Mouse (Mus musculus) kidney, embryonic 14.5 days (tissue): ENCODE measurements around the gene Creg1. TPM values are rescaled to one million over a fixed set of nuclear protein-coding genes. Genes with fewer than 3 reads are reported as not detected.

Source experiments
- ATAC-seq: fragments of 200-750 bp; cut with Nextera tagmentation; 2 replicates; pipeline ENCODE4 v1.8.0; 2017; ENCODE audit warnings: moderate number of reproducible peaks, mild to moderate bottlenecking, moderate TSS enrichment, moderate library complexity; ENCODE audit not compliant: low FRiP score, low TSS enrichment
- H3K27ac ChIP-seq: fragments of 300-500 bp; sonication (generic); 2 replicates; pipeline ENCODE4 v1.5.1; 2014; ENCODE audit warnings: low read depth, mild to moderate bottlenecking, low read length, moderate library complexity, mixed read lengths
- H3K27me3 ChIP-seq: fragments of 300-500 bp; sonication (generic); 2 replicates; pipeline ENCODE4 v1.6.1; 2014; ENCODE audit warnings: mild to moderate bottlenecking, low read length; ENCODE audit not compliant: control insufficient read depth, insufficient read depth
- H3K36me3 ChIP-seq: fragments of 300-500 bp; sonication (generic); 2 replicates; pipeline ENCODE4 v1.6.1; 2014; ENCODE audit warnings: low read length, mixed read lengths; ENCODE audit not compliant: control insufficient read depth, insufficient read depth
- H3K4me1 ChIP-seq: fragments of 300-500 bp; sonication (generic); 2 replicates; pipeline ENCODE4 v1.6.1; 2014; ENCODE audit warnings: low read length, mixed read lengths; ENCODE audit not compliant: control insufficient read depth, insufficient read depth
- H3K4me2 ChIP-seq: fragments of 300-500 bp; sonication (generic); replicated peaks from 2 replicates; pipeline ENCODE4 v1.6.1; 2014; ENCODE audit warnings: low read depth, mild to moderate bottlenecking, low read length
- H3K4me3 ChIP-seq: fragments of 300-500 bp; sonication (generic); 2 replicates; pipeline ENCODE4 v1.5.1; 2014; ENCODE audit warnings: mild to moderate bottlenecking, low read length
- H3K9ac ChIP-seq: fragments of 300-500 bp; sonication (generic); 2 replicates; pipeline ENCODE4 v1.6.1; 2014; ENCODE audit warnings: low read depth, mild to moderate bottlenecking, low read length, moderate library complexity
- H3K9me3 ChIP-seq: fragments of 300-500 bp; sonication (generic); 2 replicates; pipeline ENCODE4 v1.6.1; 2016; ENCODE audit warnings: low read length; ENCODE audit not compliant: control insufficient read depth
- WGBS: fragments of 180-500 bp; shearing (Covaris S2); extraction: QIAGEN DNeasy Blood & Tissue Kit; methylation state at CpG from one replicate; pipeline ENCODE4 v1.1.7; 2014; 5-methylcytosine and 5-hydroxymethylcytosine counted together
- polyA plus RNA-seq: library from polyadenylated mRNA; unstranded; fragments of >200 nt; fragmentation: Nextera tagmentation; extraction: Ambion mirVana; gene quantifications from 2 replicates; pipeline ENCODE4 v1.2.1, GENCODE M21; 2014

Creg1 gene
- polyA plus RNA-seq, 1 experiment from 2014 or later, result 53.8 TPM

DNA sequence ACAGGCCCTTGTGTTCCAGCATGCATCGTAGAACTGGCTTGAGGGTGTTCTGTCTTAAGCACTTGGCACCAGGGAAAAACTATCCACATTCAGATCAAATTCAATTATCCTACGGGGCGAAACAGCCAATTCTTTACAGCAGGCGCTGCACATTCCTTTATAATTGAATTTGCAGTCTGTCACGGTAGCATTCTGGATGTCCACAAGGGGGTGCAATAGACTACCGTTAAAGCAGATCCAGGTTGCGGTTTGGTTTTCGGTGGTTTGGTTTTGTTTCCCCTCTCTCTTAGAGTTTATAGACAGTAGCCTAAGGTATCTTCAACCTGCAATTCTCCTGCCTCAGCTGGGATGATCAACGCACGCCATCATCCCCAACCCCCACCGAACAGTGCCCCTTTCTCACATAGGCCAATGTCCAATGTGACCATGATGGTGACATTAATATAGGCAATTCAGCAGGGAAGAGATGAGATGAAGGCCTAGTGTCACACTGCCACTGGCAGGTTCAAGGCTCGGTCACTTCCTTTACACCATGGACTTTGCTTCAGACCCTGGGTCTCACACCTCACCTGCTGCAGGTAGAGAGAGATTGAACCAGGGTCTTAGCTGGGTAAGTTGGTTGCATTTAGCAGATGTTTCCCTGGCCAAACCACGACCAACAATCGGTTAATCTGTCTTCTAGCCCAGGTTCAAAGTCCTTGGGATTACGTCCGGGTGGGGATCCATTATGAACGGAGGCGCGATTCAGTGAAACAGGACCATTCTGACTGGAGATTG is 12.2 kb downstream of the Creg1 start:
- Histone ChIP-seq H3K4me3 (no peak overlapping the region), H3K27ac (no peak overlapping the region), H3K4me2 (0 out of 2 replicates have a peak overlapping the region, but pooled peaks have one; percentile 5), H3K27me3 (peaks cover 3% of the 10 kb centered on the region; the same call in 1 of the 2 replicates), H3K9me3 (no peaks in the 10 kb centered on the region), H3K36me3 (peaks cover 3% of the 10 kb centered on the region; the same call in 1 of the 2 replicates), H3K4me1 (0 out of 2 replicates have a peak, but pooled peaks cover under 1% of the 10 kb centered on the region), H3K9ac (no peak overlapping the region)
- 51% methylated on average over 19 of the region's 19 CpGs for WGBS
- no peak for ATAC-seq

- peaks cover 3% of the 10 kb centered on the region; the same call in 1 of the 2 replicates for H3K27me3 ChIP-seq
- WGBS, result 5% methylated on average over 13 of the region's 13 CpGs
These were observed 16.5 kb downstream of the Creg1 start for GRCm38 (mm10) chr1:165779954-165780585.

GRCm38 (mm10) chr1:165780586-165781111 is 17.1 kb downstream of the Creg1 start:
- WGBS, result 3% methylated on average over 20 of the region's 20 CpGs
- H3K9ac ChIP-seq, result peak overlapping the region; percentile 42; the same call in 1 of the 2 replicates
- no peaks in the 10 kb centered on the region for H3K36me3 ChIP-seq
- H3K4me3 ChIP-seq, result peak overlapping the region; percentile 34
- peak; percentile 83 for ATAC-seq
- no peaks in the 10 kb centered on the region for H3K9me3 ChIP-seq
- H3K27me3 ChIP-seq, result peaks cover 3% of the 10 kb centered on the region; the same call in 1 of the 2 replicates
- no peak overlapping the region for H3K27ac ChIP-seq
- H3K4me2 ChIP-seq, result peak overlapping the region; percentile 71
- H3K4me1 ChIP-seq, result 0 out of 2 replicates have a peak, but pooled peaks cover 4% of the 10 kb centered on the region

More at GRCm38 (mm10) chr1:165779954-165780585, 16.5 kb downstream of the Creg1 start:
- Histone ChIP-seq H3K4me1 (0 out of 2 replicates have a peak, but pooled peaks cover 4% of the 10 kb centered on the region), H3K4me3 (peak overlapping the region; percentile 34), H3K36me3 (no peaks in the 10 kb centered on the region), H3K4me2 (peak overlapping the region; percentile 71), H3K27ac (no peak overlapping the region), H3K9me3 (no peaks in the 10 kb centered on the region), H3K9ac (peak overlapping the region; percentile 42; the same call in 1 of the 2 replicates)
- ATAC-seq, result peak; percentile 82

DNA sequence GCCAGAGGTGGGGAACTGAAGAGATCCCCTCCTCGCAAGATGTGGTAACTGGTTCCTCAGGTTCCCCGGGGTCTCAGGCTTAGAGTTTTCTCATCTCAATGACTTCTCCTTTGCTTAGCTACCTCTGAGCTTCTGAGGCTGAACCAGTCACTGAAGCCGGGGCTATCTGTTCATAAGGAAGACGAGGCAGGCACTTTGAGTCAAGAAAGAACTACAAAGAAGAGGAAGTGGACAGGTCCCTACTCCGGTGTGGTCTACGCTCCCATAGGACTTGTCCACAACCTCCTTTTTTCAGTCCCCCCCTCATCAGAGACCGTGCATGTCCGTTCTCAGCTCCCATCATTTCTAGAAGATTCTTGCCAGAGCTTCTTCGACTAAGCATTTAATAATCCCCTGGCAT is 17.9 kb downstream of the Creg1 start:
- no peak for ATAC-seq
- Histone ChIP-seq H3K9me3 (no peaks in the 10 kb centered on the region), H3K9ac (no peak overlapping the region), H3K27me3 (peaks cover 3% of the 10 kb centered on the region; the same call in 1 of the 2 replicates), H3K4me1 (peaks cover 4% of the 10 kb centered on the region; the same call in 1 of the 2 replicates), H3K27ac (no peak overlapping the region), H3K4me3 (no peak overlapping the region), H3K36me3 (no peaks in the 10 kb centered on the region), H3K4me2 (no peak overlapping the region)
- 83% methylated on average over 9 of the region's 9 CpGs for WGBS

GRCm38 (mm10) chr1:165781911-165782310 is 18.4 kb downstream of the Creg1 start:
- WGBS, result 90% methylated on average over 12 of the region's 12 CpGs
- Histone ChIP-seq H3K4me3 (no peak overlapping the region), H3K27ac (no peak overlapping the region)

DNA sequence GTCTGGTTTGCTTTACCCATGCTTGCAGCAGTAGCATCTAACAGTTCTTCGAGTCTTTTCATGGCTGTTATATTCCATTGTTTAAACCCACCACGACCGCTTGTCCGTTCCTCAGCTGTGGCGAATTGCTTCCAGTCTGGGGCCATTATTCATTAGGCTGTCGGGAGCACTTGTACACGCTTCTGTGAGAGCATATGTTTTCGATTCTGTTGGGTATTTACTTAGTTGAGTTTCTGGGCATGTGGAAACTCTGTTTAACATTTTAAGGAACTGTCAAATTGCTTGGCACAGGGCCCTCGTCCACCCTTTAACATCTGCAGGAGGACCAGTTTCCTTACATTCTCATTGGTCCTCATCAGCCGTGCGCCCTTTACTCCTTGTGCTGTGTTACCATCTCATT is 22.8 kb downstream of the Creg1 start:
- H3K27ac ChIP-seq, result no peak overlapping the region
- no peaks in the 10 kb centered on the region for H3K36me3 ChIP-seq
- H3K9me3 ChIP-seq, result no peaks in the 10 kb centered on the region
- 60% methylated on average over 11 of the region's 11 CpGs for WGBS
- H3K4me2 ChIP-seq, result no peak overlapping the region
- H3K4me3 ChIP-seq, result no peak overlapping the region
- no peak overlapping the region for H3K9ac ChIP-seq
- no peaks in the 10 kb centered on the region; the same call in 1 of the 2 replicates for H3K4me1 ChIP-seq
- H3K27me3 ChIP-seq, result no peaks in the 10 kb centered on the region; the same call in 1 of the 2 replicates
- no peak; the same call in 1 of the 2 replicates for ATAC-seq

More at GRCm38 (mm10) chr1:165781911-165782310, 18.4 kb downstream of the Creg1 start:
- H3K27me3 ChIP-seq, result peaks cover 3% of the 10 kb centered on the region; the same call in 1 of the 2 replicates
- no peaks in the 10 kb centered on the region for H3K9me3 ChIP-seq
- no peaks in the 10 kb centered on the region for H3K36me3 ChIP-seq
- ATAC-seq, result no peak
- H3K4me2 ChIP-seq, result no peak overlapping the region
- H3K9ac ChIP-seq, result no peak overlapping the region
- peaks cover 4% of the 10 kb centered on the region; the same call in 1 of the 2 replicates for H3K4me1 ChIP-seq

DNA sequence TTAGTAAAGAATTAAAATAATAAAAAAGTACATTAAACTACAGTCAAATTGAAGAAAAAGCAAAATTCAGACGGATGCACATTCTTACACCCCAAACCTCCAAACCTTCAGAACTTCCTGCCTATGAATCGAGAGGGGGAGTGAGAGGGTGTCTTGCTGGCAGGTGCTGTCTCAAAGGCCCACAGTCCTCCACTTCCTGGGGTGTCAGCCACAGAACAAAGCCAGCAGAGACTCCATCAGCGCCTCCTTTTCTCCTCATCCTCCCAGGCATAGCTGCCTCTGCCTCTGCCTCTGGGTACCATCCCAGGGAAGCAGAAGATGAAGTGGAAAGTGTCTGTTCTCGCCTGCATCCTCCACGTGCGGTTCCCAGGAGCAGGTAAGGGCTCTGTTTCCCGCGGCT is 25.0 kb downstream of the Creg1 start, which contains the start of gene Cd247:
TSS of gene Cd247 (plus strand) at position 171 of the 400 bp plus-strand sequence.
- no peaks in the 10 kb centered on the region; the same call in 1 of the 2 replicates for H3K4me1 ChIP-seq
- no peaks in the 10 kb centered on the region for H3K36me3 ChIP-seq
- H3K27ac ChIP-seq, result no peak within 1 kb of the TSS
- WGBS, result 80% methylated on average over 8 of the region's 8 CpGs
- no peaks in the 10 kb centered on the region for H3K9me3 ChIP-seq
- H3K27me3 ChIP-seq, result no peaks in the 10 kb centered on the region; the same call in 1 of the 2 replicates
- no peak within 1 kb of the TSS for H3K4me3 ChIP-seq
- H3K9ac ChIP-seq, result no peak within 1 kb of the TSS
- ATAC-seq, result no peak
- no peak within 1 kb of the TSS for H3K4me2 ChIP-seq

GRCm38 (mm10) chr1:165789066-165789660 is 25.6 kb downstream of the Creg1 start:
- no peak for ATAC-seq
- WGBS, result 89% methylated on average over 17 of the region's 17 CpGs

More at GRCm38 (mm10) chr1:165789066-165789660, 25.6 kb downstream of the Creg1 start:
- Histone ChIP-seq H3K27me3 (no peaks in the 10 kb centered on the region; the same call in none of the 2 replicates), H3K9ac (no peak overlapping the region), H3K27ac (no peak overlapping the region), H3K9me3 (no peaks in the 10 kb centered on the region), H3K36me3 (no peaks in the 10 kb centered on the region), H3K4me2 (no peak overlapping the region), H3K4me1 (peaks cover 2% of the 10 kb centered on the region; the same call in 1 of the 2 replicates), H3K4me3 (no peak overlapping the region)
